Mouse (Mus musculus) ES-E14 (cell line): ENCODE measurements at regions not wholly inside any gene's neighbourhood (a gene's known extent, or its start where the extent isn't known, plus 50 kb on each side); places are given as distances from the start of the nearest gene placed in this dataset.

Experiments
- DNase-seq: peaks from one replicate; pipeline ENCODE4 v3.0.0-alpha.2; 2013; ENCODE audit warnings: low read depth, low spot score
- H3K27ac ChIP-seq: 2 replicates; pipeline ENCODE4 v1.5.1; 2012; ENCODE audit warnings: low read depth, mild to moderate bottlenecking, low read length, moderate library complexity, mixed read lengths; ENCODE audit not compliant: poor library complexity, insufficient read depth, severe bottlenecking
- H3K36me3 ChIP-seq: 2 replicates; pipeline ENCODE4 v1.6.1; 2012; ENCODE audit warnings: mild to moderate bottlenecking, low read length, moderate library complexity, mixed read lengths; ENCODE audit not compliant: control insufficient read depth, poor library complexity, insufficient read depth, severe bottlenecking
- H3K4me1 ChIP-seq, 2 experiments: fragments of 150-350 bp in 1 of 2; sonication (generic) in 1 of 2; 2 replicates each; pipeline ENCODE4 v1.6.1; 2012; ENCODE audit warnings: low read length in 2 of 2, mild to moderate bottlenecking in 1 of 2, mixed read lengths in 1 of 2; ENCODE audit not compliant: control insufficient read depth in 2 of 2, insufficient read depth in 2 of 2, poor library complexity in 1 of 2
- H3K4me3 ChIP-seq, 2 experiments: fragments of 150-350 bp in 1 of 2; sonication (generic) in 1 of 2; 2 replicates each; pipeline ENCODE4 v1.5.1; 2012; ENCODE audit warnings: low read length in 2 of 2, low read depth in 1 of 2, mild to moderate bottlenecking in 1 of 2, mixed read lengths in 1 of 2; ENCODE audit not compliant: insufficient read depth in 1 of 2, poor library complexity in 1 of 2, severe bottlenecking in 1 of 2
- H3K9ac ChIP-seq: 2 replicates; pipeline ENCODE4 v1.6.1; 2012; ENCODE audit warnings: low read depth, mild to moderate bottlenecking, low read length, mixed read lengths; ENCODE audit not compliant: poor library complexity, insufficient read depth, severe bottlenecking
- H3K9me3 ChIP-seq: fragments of 150-350 bp; sonication (generic); 2 replicates; pipeline ENCODE4 v1.6.1; 2012; ENCODE audit warnings: low read depth, mild to moderate bottlenecking, low read length; ENCODE audit not compliant: control insufficient read depth, insufficient read depth
- CHD2 ChIP-seq: IDR thresholded peaks from 2 replicates; pipeline ENCODE4 v1.6.1; 2014; ENCODE audit warnings: mild to moderate bottlenecking, low read depth, low read length, inconsistent platforms
- HCFC1 ChIP-seq: IDR thresholded peaks from 2 replicates; pipeline ENCODE4 v1.6.1; 2012; ENCODE audit warnings: low read length, inconsistent platforms, borderline replicate concordance; ENCODE audit not compliant: insufficient read depth
- MAFK ChIP-seq: IDR thresholded peaks from 2 replicates; pipeline ENCODE4 v1.6.1; 2014; ENCODE audit warnings: mild to moderate bottlenecking, low read depth, low read length, inconsistent platforms; ENCODE audit not compliant: insufficient read depth
- ZC3H11A ChIP-seq: IDR thresholded peaks from 2 replicates; pipeline ENCODE4 v1.6.1; 2012; ENCODE audit warnings: low read depth, mild to moderate bottlenecking, inconsistent platforms, low read length, borderline replicate concordance
- ZNF384 ChIP-seq: IDR thresholded peaks from 2 replicates; pipeline ENCODE4 v1.6.1; 2012; ENCODE audit warnings: low read depth, low read length, inconsistent platforms
- in situ Hi-C, 2 experiments: fragments of 600-800 bp; cut with MboI; formaldehyde crosslinking; loops; one replicate each; pipeline ENCODE4 v1.15.1; 2025; ENCODE audit warnings: low sequenced_read_pairs in 2 of 2, inconsistent platforms in 1 of 2; ENCODE audit not compliant: unreplicated experiment in 2 of 2

DNA sequence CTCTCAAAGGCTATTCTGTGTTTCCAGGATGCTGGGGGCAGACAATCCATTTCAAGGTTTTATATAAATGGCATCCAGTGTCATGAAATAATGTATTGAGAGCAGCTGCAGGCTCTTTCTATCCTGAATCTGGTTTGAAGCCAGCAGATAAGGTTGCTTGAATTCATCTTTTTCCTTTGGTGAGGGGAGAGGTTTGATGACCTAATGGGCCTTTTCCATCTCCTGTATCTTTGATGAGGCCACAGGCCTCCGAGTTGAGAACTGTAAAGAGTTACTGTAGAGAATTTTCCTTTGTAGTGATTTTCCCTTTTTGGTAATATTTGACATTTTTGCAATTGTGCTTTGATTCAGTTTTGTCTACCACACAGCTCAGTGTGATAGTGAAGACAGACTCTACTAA, 458.8 kb upstream of the 1700008P02Rik start:
- Histone ChIP-seq H3K4me1 (no peaks in the 10 kb centered on the region), H3K36me3 (no peaks in the 10 kb centered on the region), H3K9ac (no peak overlapping the region), H3K9me3 (no peaks in the 10 kb centered on the region; the same call in 1 of the 2 replicates), H3K27ac (no peak overlapping the region), H3K4me3 (no peak overlapping the region)
- no peak for TF ChIP-seq ZNF384
- no peak for TF ChIP-seq HCFC1
- no peak for TF ChIP-seq CHD2
- TF ChIP-seq MAFK: no peak
- TF ChIP-seq ZC3H11A: no peak
- in situ Hi-C loops: no loop called here
- no peak for DNase-seq

- Histone ChIP-seq H3K4me1 (no peaks in the 10 kb centered on the region), H3K36me3 (no peaks in the 10 kb centered on the region), H3K27ac (no peak overlapping the region), H3K9me3 (no peaks in the 10 kb centered on the region), H3K9ac (no peak overlapping the region), H3K4me3 (no peak overlapping the region)
- DNase-seq: no peak
- in situ Hi-C loops: no loop called here
- TF ChIP-seq ZC3H11A: no peak
- TF ChIP-seq CHD2: no peak
- no peak for TF ChIP-seq HCFC1
- TF ChIP-seq ZNF384: no peak
- no peak for TF ChIP-seq MAFK
These were observed 456.6 kb upstream of the 1700008P02Rik start for GRCm38 (mm10) chr3:7076850-7077249.

- Histone ChIP-seq H3K4me3 (no peak overlapping the region), H3K4me1 (no peaks in the 10 kb centered on the region), H3K27ac (no peak overlapping the region), H3K9ac (no peak overlapping the region), H3K36me3 (no peaks in the 10 kb centered on the region), H3K9me3 (no peaks in the 10 kb centered on the region)
- in situ Hi-C loops: no loop called here
- DNase-seq: no peak
- TF ChIP-seq MAFK (no peak), CHD2 (no peak), ZC3H11A (no peak), ZNF384 (no peak), HCFC1 (no peak)
These were observed 454.2 kb upstream of the 1700008P02Rik start for GRCm38 (mm10) chr3:7074488-7074887.

GRCm38 (mm10) chr3:7041372-7042057, 421.3 kb upstream of the 1700008P02Rik start:
- no peaks in the 10 kb centered on the region for H3K4me1 ChIP-seq
- H3K9ac ChIP-seq: no peak overlapping the region
- no peak for TF ChIP-seq HCFC1
- no peak for TF ChIP-seq ZNF384
- TF ChIP-seq MAFK: no peak
- no peak for TF ChIP-seq CHD2
- TF ChIP-seq ZC3H11A: no peak
- H3K36me3 ChIP-seq: no peaks in the 10 kb centered on the region
- in situ Hi-C loops: no loop called here
- no peak for DNase-seq
- no peak overlapping the region for H3K27ac ChIP-seq
- H3K9me3 ChIP-seq: no peaks in the 10 kb centered on the region
- H3K4me3 ChIP-seq: no peak overlapping the region

GRCm38 (mm10) chr3:7035833-7036232, 415.6 kb upstream of the 1700008P02Rik start:
- no peak for TF ChIP-seq ZC3H11A
- TF ChIP-seq MAFK: no peak
- no peak for TF ChIP-seq ZNF384
- TF ChIP-seq CHD2: no peak
- in situ Hi-C loops: no loop called here
- H3K9ac ChIP-seq: no peak overlapping the region
- H3K4me1 ChIP-seq: no peaks in the 10 kb centered on the region
- H3K27ac ChIP-seq: no peak overlapping the region
- no peak for DNase-seq
- no peaks in the 10 kb centered on the region for H3K36me3 ChIP-seq
- no peaks in the 10 kb centered on the region for H3K9me3 ChIP-seq
- H3K4me3 ChIP-seq: no peak overlapping the region
